Mouse (Mus musculus) thymus, postnatal 25 days (tissue): Measurements from ENCODE around the gene Krt18.
"Not testable (repeated sequence)": the region's sequence is repeated elsewhere in the genome, so short reads cannot be mapped to it uniquely, and the experiment has no call there.

Source experiments
- DNase-seq: peaks from one replicate; pipeline ENCODE4 v3.0.0; 2022

The Krt18 gene

DNA sequence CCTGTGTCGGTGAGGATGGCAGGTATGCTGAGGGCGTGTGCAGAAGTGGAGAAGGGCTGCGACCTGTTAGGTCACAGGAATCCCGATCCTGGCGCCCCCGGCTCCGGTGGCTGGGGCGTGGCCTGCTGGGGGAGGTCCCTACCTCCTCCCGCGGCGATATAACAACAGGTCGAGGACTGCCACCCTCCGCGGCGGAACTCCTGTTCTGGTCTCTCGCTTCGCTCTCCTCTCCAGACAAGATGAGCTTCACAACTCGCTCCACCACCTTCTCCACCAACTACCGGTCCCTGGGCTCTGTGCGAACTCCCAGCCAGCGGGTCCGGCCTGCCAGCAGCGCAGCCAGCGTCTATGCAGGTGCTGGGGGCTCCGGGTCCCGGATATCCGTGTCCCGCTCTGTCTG lies at the start of gene Krt18:
TSS of gene Krt18 (plus strand) at position 141 of the 400 bp plus-strand sequence.
- peak; percentile 36 for DNase-seq

DNA sequence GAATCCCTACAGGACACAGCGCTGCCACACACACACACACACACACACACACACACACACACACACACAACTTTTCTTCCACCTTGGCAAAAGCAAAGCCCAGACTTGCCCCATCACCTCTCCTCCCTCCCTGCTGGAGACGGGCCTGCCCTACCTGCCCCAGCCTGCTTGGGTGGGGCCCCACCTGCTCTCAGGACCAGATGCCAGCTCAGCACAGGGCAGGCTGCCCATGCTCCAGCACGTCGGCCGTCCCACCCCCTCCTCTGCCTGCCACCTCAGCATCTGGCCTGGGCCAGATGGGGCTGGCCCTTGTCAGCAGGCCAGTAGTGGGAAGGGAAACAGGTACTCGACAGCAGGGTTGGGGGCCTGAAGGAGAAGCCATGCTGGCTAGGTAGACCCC lies 47.1 kb upstream of the Krt18 start:
- no peak for DNase-seq

DNA sequence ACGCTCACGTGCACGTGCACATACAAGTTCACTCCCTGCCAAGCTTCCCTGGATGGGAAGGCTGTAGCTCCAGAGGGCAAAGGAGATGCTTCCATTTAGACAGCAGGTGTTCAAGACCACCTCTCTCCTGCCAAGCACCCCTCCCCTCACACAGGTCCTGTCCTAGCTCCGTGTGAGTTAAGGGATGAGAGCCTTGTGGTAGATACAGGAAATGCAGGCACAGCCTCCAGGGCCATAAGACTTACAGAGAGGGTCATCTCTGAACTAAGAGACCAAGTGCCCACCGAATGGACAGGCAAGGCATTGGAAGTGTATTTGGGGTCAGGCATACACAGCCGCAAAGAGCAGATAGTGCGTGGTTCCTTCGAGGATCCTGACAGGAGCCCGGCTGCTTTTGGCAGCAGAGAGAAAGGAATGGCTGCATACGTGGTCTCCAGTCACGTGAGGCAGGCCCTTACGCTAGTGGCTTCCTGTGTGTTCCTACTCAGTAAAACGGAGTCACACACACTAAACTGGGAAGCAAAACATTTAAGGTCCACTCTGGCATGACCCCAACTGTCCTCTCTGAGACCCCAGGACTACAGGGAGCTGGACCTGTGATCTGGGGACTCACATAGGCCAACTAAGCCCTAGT lies 44.5 kb upstream of the Krt18 start:
- no peak for DNase-seq

DNA sequence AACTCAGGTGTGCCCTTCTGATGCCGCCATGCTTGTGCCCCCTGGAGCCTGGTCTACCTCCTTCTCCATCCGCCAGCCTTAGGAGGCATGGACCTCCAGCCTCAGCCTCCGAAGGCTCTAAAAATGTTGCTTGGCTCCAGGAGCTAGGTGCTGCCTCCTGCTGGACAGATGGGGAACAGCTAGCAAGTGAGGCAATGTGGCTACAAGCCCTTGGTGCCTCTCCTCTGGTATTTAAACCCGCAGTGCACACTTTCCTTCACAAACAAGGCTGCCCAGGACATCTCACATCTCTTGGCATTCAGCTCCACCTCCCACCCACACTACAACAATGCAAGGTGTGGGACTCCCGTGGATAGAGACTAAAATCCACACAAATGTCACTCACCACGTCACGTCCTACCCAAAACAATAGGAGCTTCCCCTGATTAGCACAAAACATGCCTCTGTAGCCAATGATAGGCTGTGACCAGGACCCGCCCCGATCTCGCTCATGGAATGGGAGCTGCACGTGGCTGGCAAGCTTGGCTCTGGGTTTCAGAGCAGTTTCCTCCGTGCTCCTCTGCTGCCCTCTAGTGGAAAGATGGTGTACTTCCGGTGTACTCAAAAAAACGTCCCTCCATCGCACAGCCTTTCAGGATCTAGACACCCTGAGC lies 43.9 kb upstream of the Krt18 start:
- DNase-seq = peak; percentile 81

GRCm38 (mm10) chr15:101984746-101985145 lies 43.2 kb upstream of the Krt18 start:
- DNase-seq = no peak

GRCm38 (mm10) chr15:101988119-101988518 lies 39.9 kb upstream of the Krt18 start:
- peak; percentile 80 for DNase-seq

DNA sequence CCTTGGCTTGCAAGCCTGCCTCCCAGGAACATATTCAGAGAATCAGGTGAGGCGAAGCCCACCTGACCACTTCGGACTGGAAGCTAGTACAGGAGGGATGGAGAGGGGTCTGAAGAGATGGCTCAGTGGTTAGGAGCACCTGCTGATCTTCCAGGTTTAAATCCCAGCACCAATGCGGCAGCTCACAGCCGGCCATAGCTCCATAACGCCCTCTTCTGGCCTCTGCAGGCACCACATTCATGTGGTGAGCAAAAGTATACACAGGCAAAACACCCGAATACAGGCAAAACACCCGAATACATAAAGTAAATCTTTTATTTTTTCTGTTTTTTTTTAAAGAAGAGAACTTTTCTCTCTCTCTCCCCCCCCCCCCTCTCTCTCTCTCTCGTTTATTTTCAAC lies 39.3 kb upstream of the Krt18 start:
- DNase-seq = no peak

- no peak for DNase-seq
Observed at GRCm38 (mm10) chr15:101990946-101991345, 37.0 kb upstream of the Krt18 start.

DNA sequence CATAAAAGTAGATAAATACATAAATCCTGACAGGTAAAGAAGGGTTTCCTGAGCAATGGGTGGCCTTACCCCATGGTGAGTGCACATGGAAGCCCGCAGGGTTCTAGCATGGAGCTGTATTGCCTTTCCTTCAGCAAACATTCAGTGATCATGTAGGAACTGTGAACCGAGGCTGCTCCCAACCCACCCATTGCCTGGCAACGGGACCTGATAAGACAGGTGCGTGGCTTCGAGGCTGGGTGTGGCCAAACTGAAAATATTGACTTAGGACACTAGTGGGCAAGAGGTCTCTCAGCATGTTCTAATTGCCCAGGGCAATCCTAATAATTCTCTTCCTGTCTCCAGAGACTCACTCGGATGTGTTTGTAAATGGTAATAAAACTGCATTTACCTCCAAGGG lies 33.6 kb upstream of the Krt18 start:
- DNase-seq = no peak

DNA sequence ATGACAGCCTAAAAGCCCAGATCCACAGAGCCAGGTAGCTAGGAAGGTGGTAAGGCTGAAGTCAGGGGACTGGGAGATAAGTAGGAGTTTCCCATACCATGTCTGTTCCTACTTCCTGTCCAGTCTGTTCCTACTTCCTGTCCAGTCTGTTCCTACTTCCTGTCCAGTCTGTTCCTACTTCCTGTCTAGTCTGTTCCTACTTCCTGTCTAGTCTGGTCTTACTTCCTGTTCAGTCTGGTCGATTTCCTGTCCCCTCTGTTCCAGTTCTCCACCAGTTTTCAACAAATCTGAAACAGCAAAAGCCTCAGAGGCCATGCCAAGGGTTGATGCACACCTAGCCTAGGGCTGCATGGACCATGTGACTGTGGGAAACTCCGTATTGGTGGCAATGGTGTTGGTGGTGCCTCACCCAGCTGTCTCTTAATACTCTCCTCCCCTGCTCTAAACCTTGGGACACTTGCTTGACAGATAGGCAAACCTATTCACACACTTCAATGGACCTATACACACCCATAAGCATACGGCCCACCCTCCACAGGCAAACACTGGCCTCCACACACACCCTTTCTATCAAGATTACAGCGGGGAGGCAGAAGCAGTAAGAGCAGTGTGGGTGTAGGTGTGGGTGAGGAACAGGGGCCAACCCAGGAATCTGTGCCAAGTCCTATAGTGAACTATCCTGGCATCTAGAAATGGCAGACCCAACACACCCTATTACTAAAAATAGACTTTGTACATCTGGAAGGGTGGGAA lies 32.3 kb upstream of the Krt18 start:
- no peak for DNase-seq

DNA sequence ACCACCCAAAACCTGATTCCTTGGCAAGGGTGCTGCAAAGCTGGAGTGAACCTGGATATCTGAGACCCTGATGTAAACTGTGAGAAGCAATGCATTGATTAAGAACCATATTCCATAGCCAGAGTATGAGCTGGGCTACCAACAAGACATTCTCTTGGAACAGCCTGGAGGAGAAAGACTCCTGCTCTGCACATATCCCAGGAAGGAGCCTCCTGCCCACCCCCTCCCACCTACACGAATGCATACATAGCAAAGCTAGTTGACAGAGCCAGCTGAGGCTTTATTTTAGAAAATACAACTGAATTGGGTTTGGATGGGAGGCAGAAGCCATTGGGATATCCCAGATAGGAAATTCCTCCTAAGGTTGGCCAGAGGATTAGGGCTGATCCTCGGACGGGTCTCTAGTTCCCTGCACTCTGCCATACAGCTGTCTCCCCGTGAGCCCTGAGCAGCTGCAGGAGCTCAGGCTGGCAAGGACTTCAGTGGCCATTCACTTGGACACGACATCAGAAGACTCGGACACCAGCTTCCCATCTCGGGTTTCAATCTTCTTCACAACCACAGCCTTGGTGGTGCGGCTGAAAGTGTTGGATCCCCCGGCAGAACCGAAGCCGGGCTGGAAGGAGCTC lies 31.4 kb upstream of the Krt18 start:
- not testable (repeated sequence) for DNase-seq

DNA sequence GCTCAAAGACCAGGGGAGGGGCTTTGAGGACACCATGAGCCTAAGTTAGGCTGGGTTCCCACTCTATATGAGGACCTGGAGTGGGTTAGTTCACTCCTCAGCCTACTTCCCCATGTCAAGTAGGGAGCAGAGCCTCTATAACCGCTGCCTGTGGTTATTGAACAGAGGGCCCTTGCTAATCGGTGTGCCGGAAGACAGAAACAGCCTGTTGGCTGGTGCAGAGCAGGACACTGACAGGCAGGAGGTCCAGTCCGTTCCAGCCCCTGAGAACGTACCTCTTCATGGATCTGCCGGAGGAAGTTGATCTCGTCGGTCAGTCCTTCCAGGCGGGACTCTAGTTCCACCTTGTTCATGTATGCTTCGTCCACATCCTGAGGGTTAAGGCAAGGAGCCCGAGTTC lies 28.8 kb upstream of the Krt18 start:
- DNase-seq = no peak

DNA sequence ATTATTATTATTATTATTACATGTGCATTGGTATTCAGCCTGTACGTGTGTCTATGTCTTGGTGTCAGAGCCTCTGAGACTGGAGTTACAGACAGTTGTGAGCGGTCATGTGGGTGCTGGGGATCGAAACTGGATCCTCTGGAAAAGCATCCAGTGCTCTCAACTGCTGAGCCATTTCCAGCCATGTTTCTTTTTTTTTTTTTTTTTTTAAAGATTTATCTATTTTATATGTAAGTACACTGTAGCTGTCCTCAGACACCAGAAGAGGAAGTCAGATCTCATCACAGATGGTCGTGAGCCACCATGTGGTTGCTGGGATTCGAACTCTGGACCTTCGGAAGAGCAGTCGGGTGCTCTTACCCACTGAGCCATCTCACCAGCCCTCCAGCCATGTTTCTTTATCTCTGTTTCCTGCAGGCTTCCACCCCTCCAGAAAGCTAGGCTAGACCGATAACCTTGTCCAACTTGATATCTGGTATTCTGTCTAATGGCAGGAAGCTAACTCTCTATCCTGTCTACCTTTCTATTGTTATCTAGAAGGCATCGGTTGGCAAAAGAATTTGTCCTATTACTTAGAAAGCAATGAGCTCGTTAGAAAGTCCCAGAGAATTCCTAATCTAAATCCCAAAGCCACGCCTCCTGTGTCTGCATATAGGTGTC lies 28.2 kb upstream of the Krt18 start:
- DNase-seq = no peak

GRCm38 (mm10) chr15:102002646-102003488 lies 25.1 kb upstream of the Krt18 start:
- peak; percentile 4 for DNase-seq

DNA sequence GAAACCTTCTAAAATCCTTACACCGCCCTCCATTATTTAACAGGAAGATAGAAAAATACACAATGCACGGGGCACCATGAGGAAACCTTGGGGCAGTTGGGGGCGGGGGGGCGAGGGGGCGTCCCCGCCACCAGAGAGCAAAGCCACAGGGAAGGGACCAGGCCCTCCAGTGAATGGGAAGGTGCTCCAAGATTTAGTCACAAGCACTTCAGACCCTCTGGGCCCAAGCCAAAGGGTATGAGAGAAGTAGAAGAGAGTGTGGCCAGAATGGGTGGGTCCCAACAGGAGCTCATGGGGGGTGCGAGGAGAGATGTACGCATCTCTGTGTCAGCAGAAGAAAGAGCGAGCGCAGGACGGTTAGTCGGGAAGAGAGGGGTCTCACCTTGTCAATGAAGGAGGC lies 24.5 kb upstream of the Krt18 start:
- no peak for DNase-seq

- DNase-seq = no peak
Observed at GRCm38 (mm10) chr15:102004189-102004588, 23.8 kb upstream of the Krt18 start, which contains the start of gene Krt8. TSS of gene Krt8 (minus strand) at chr15:102004482.

GRCm38 (mm10) chr15:102005290-102005689 lies 22.7 kb upstream of the Krt18 start:
- no peak for DNase-seq

GRCm38 (mm10) chr15:102006317-102006716 lies 21.7 kb upstream of the Krt18 start:
- DNase-seq = no peak

- no peak for DNase-seq
Observed at GRCm38 (mm10) chr15:102007097-102008069, 20.6 kb upstream of the Krt18 start.

GRCm38 (mm10) chr15:102010569-102011245 lies 17.3 kb upstream of the Krt18 start:
- DNase-seq = no peak
